Mouse (Mus musculus) CH12.LX (cell line): ENCODE data around the gene Ggact. TPM values are rescaled to one million over a fixed set of nuclear protein-coding genes. Genes with fewer than 3 reads are reported as not detected.
A peak's percentile ranks its signal among the peaks of the same experiment; 100 is the strongest.

Source experiments
- DNase-seq: peaks from one replicate; pipeline ENCODE4 v3.0.0-alpha.2; 2013; ENCODE audit errors: extremely low read depth
- H3K27ac ChIP-seq: 2 replicates; pipeline ENCODE4 v1.5.1; 2012; ENCODE audit warnings: low read depth, mild to moderate bottlenecking, control low read depth, moderate library complexity; ENCODE audit not compliant: insufficient read depth
- H3K27me3 ChIP-seq: replicated peaks from 2 replicates; pipeline ENCODE3; 2012; ENCODE audit warnings: inconsistent platforms
- H3K36me3 ChIP-seq, 2 experiments: replicated peaks in 1 of 2; 2 replicates each; pipeline versions ENCODE3 to v1.6.1; 2012; ENCODE audit warnings: inconsistent platforms in 1 of 2, low read length in 1 of 2, mild to moderate bottlenecking in 1 of 2, mixed read lengths in 1 of 2, moderate library complexity in 1 of 2; ENCODE audit not compliant: control insufficient read depth in 1 of 2, insufficient read depth in 1 of 2
- H3K4me1 ChIP-seq, 2 experiments: 2 replicates each; pipeline ENCODE4 v1.6.1; 2012; ENCODE audit warnings: inconsistent platforms in 1 of 2, moderate library complexity in 1 of 2; ENCODE audit not compliant: insufficient read depth in 2 of 2, control insufficient read depth in 1 of 2
- H3K4me2 ChIP-seq: 2 replicates; pipeline ENCODE4 v1.6.1; 2012; ENCODE audit warnings: low read depth, mild to moderate bottlenecking, control low read depth; ENCODE audit not compliant: poor library complexity, insufficient read depth, severe bottlenecking
- H3K4me3 ChIP-seq, 3 experiments: fragments of 150-350 bp in 1 of 3; sonication (generic) in 1 of 3; replicated peaks in 1 of 3; 2 replicates each; pipeline versions ENCODE3 to v1.5.1; 2011 to 2012; ENCODE audit warnings: low read depth in 2 of 3, low read length in 2 of 3, mild to moderate bottlenecking in 2 of 3, moderate library complexity in 2 of 3, control low read depth in 1 of 3, improper control_type of control experiment in 1 of 3, inconsistent platforms in 1 of 3, mixed read lengths in 1 of 3; ENCODE audit not compliant: poor library complexity in 1 of 3
- H3K79me2 ChIP-seq: replicated peaks from 2 replicates; pipeline ENCODE4 v1.6.1; 2012; ENCODE audit warnings: mild to moderate bottlenecking, moderate library complexity; ENCODE audit not compliant: control insufficient read depth, poor library complexity, insufficient read depth, severe bottlenecking; ENCODE audit errors: extremely low read depth
- H3K9ac ChIP-seq: 2 replicates; pipeline ENCODE4 v1.6.1; 2012; ENCODE audit warnings: low read depth, mild to moderate bottlenecking, control low read depth, moderate library complexity; ENCODE audit not compliant: insufficient read depth
- H3K9me3 ChIP-seq: replicated peaks from 2 replicates; pipeline ENCODE3; 2012; ENCODE audit warnings: low read length, inconsistent platforms, mixed read lengths
- BHLHE40 ChIP-seq: IDR thresholded peaks from 2 replicates; pipeline ENCODE4 v1.6.1; 2011; ENCODE audit warnings: mild to moderate bottlenecking, low read depth, low read length, improper control_type of control experiment
- CHD1 ChIP-seq: IDR thresholded peaks from 2 replicates; pipeline ENCODE4 v1.6.1; 2012; ENCODE audit warnings: low read depth, low read length, improper control_type of control experiment, inconsistent platforms
- CTCF ChIP-seq, 2 experiments: IDR thresholded peaks in 1 of 2; conservative IDR thresholded peaks in 1 of 2; 2 replicates each; pipeline ENCODE4 v1.5.1; 2011 to 2012; ENCODE audit warnings: low read depth in 2 of 2, low read length in 2 of 2, improper control_type of control experiment in 1 of 2, inconsistent platforms in 1 of 2, mild to moderate bottlenecking in 1 of 2, moderate library complexity in 1 of 2
- E2F4 ChIP-seq: IDR thresholded peaks from 2 replicates; pipeline ENCODE4 v1.6.1; 2011; ENCODE audit warnings: low read depth, low read length, improper control_type of control experiment; ENCODE audit not compliant: insufficient replicate concordance
- EP300 ChIP-seq: IDR thresholded peaks from 2 replicates; pipeline ENCODE4 v1.6.1; 2011; ENCODE audit warnings: low read length, improper control_type of control experiment
- ETS1 ChIP-seq: conservative IDR thresholded peaks from 2 replicates; pipeline ENCODE4 v1.6.1; 2012; ENCODE audit warnings: low read depth, mild to moderate bottlenecking, inconsistent platforms, low read length, improper control_type of control experiment, moderate library complexity
- HCFC1 ChIP-seq: IDR thresholded peaks from 2 replicates; pipeline ENCODE4 v1.6.1; 2012; ENCODE audit warnings: low read depth, mild to moderate bottlenecking, inconsistent platforms, low read length, improper control_type of control experiment
- IRF4 ChIP-seq: IDR thresholded peaks from 2 replicates; pipeline ENCODE4 v1.6.1; 2014; ENCODE audit warnings: low read depth, mild to moderate bottlenecking, inconsistent platforms, low read length, improper control_type of control experiment
- JUN ChIP-seq: IDR thresholded peaks from 2 replicates; pipeline ENCODE4 v1.6.1; 2011; ENCODE audit warnings: low read depth, mild to moderate bottlenecking, low read length, improper control_type of control experiment, moderate library complexity; ENCODE audit not compliant: insufficient read depth
- JUND ChIP-seq: conservative IDR thresholded peaks from 2 replicates; pipeline ENCODE4 v1.6.1; 2011; ENCODE audit warnings: low read depth, low read length, improper control_type of control experiment
- KAT2A ChIP-seq: IDR thresholded peaks from 2 replicates; pipeline ENCODE4 v1.6.1; 2012; ENCODE audit warnings: low read length, improper control_type of control experiment, inconsistent platforms; ENCODE audit not compliant: insufficient replicate concordance
- MXI1 ChIP-seq: IDR thresholded peaks from 2 replicates; pipeline ENCODE4 v1.6.1; 2011; ENCODE audit warnings: mild to moderate bottlenecking, low read depth, low read length, improper control_type of control experiment
- MYC ChIP-seq: IDR thresholded peaks from 2 replicates; pipeline ENCODE4 v1.6.1; 2011; ENCODE audit warnings: low read depth, mild to moderate bottlenecking, improper control_type of control experiment, low read length
- NELFE ChIP-seq: IDR thresholded peaks from 2 replicates; pipeline ENCODE4 v1.6.1; 2011; ENCODE audit warnings: low read depth, low read length, improper control_type of control experiment
- NRF1 ChIP-seq: IDR thresholded peaks from 2 replicates; pipeline ENCODE4 v1.6.1; 2014; ENCODE audit warnings: low read depth, mild to moderate bottlenecking, inconsistent platforms, low read length, improper control_type of control experiment, moderate library complexity
- POLR2A ChIP-seq: IDR thresholded peaks from 2 replicates; pipeline ENCODE4 v1.6.1; 2011; ENCODE audit warnings: low read depth, mild to moderate bottlenecking, improper control_type of control experiment, low read length
- RAD21 ChIP-seq: IDR thresholded peaks from 2 replicates; pipeline ENCODE4 v1.6.1; 2011; ENCODE audit warnings: low read depth, mild to moderate bottlenecking, low read length, improper control_type of control experiment, moderate library complexity
- RCOR1 ChIP-seq: conservative IDR thresholded peaks from 2 replicates; pipeline ENCODE4 v1.6.1; 2012; ENCODE audit warnings: low read depth, mild to moderate bottlenecking, inconsistent platforms, low read length, improper control_type of control experiment
- TCF12 ChIP-seq: IDR thresholded peaks from 2 replicates; pipeline ENCODE4 v1.6.1; 2014; ENCODE audit warnings: low read depth, mild to moderate bottlenecking, inconsistent platforms, low read length, improper control_type of control experiment
- USF2 ChIP-seq: conservative IDR thresholded peaks from 2 replicates; pipeline ENCODE4 v1.6.1; 2011; ENCODE audit warnings: low read depth, low read length, improper control_type of control experiment
- dilution Hi-C: fragments of 300-500 bp; cut with MboI; formaldehyde crosslinking; loops from 2 replicates; pipeline ENCODE4 v1.14.3; 2020; ENCODE audit warnings: low sequenced_read_pairs; ENCODE audit not compliant: extremely low pct_unique_long_range_greater_than_20kb, extremely low pct_ligation_motif_present
- in situ Hi-C: fragments of 300-500 bp; cut with MboI; formaldehyde crosslinking; loops from 3 replicates; pipeline ENCODE4 v1.14.3; 2019; ENCODE audit warnings: low sequenced_read_pairs, low pct_ligation_motif_present, low pct_unique_long_range_greater_than_20kb, mixed read lengths
- polyA plus RNA-seq: library from polyadenylated mRNA; unstranded; fragments of >175 nt; gene quantifications from 2 replicates; pipeline ENCODE4 v1.2.1, GENCODE M21; 2012; ENCODE audit warnings: low read depth; ENCODE audit not compliant: insufficient read length
- total RNA-seq, 2 experiments: library from RNA; depleted of rRNA; stranded (reverse); fragments of 300-350 nt in 1 of 2; fragments of >200 nt in 1 of 2; gene quantifications; 2 replicates each; pipeline ENCODE4 v1.2.3; 2012 to 2014

The Ggact gene
- total RNA-seq (2012; rRNA removed) (37.4 and 40.3 TPM in 2 replicates), total RNA-seq (2014; rRNA removed) (29.6 and 30.6 TPM in 2 replicates), polyA plus RNA-seq (31.7 and 33.8 TPM in 2 replicates)

DNA sequence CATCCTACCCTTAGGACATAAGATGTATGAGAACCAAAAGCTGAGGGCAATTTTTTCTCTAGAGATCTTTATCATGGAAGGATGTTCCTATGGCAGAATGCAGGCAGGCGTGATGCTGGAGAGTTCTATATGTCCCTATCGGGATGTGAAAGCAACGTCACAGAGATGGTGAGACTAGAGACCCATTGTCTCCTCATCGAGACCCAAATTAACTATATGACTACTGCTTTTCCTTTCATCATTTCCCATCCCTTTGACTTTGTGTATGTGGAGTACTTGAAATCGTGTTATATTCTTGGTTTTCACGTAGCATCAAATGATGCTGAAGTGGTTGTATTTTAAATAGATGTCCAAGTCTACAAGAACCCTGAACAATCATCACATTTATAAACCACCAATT, at the start of gene Ggact:
Gene Ggact, minus strand, starts transcription at position 101 of the 400 bp plus-strand sequence.
- peak within 1 kb of the TSS; percentile 97 for H3K4me2 ChIP-seq
- H3K36me3 ChIP-seq, result peaks cover 0 to 13% of the 10 kb centered on the region in 2 experiments
- dilution Hi-C loops, result no loop called here
- peak within 1 kb of the TSS; percentile 83 for H3K9ac ChIP-seq
- H3K9me3 ChIP-seq, result no peaks in the 10 kb centered on the region
- H3K79me2 ChIP-seq, result peaks cover 9% of the 10 kb centered on the region
- peak within 1 kb of the TSS; percentile 72 to 95 (median 81) for H3K4me3 ChIP-seq
- H3K4me1 ChIP-seq, result peaks cover 10 to 46% of the 10 kb centered on the region in 2 experiments; a peak in 3 of 4 replicates
- TF ChIP-seq IRF4 (no peak), NELFE (no peak), E2F4 (no peak), CTCF (conservative IDR thresholded peaks at IDR 0.05 in 1 of 2, IDR thresholded peaks at IDR 0.05 in 1 of 2; ENCODE audit: low read depth in 2 of 2, low read length in 2 of 2) (no peak), CHD1 (no peak), TCF12 (no peak), JUN (no peak), NRF1 (no peak), POLR2A (no peak), HCFC1 (no peak), EP300 (no peak), KAT2A (no peak), BHLHE40 (no peak), ETS1 (no peak), USF2 (no peak), MXI1 (no peak)
- no peaks in the 10 kb centered on the region for H3K27me3 ChIP-seq
- DNase-seq, result no peak
- 0 out of 2 replicates have a peak within 1 kb of the TSS, but pooled peaks have one; percentile 54 for H3K27ac ChIP-seq
- in situ Hi-C loops, result no loop called here

DNA sequence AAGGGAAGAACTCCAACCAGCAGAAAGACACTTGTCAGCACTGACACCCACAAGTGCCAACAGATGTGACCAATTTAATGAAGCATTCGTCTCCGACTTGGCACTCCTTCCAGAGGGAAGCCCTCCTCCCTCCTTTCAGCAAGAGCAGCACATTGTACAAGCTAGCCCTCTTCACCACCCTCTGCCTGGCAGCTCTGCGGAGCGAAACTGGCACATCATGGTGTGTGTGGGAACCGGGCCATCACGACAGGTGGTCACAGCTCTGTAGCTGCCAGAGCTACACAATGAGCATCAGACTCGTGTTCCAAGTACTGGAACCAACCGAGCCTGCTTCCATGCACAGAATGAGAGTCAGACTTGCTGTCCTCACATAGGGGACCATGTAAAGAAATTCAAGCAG, 44.4 kb upstream of the Ggact start:
- no peaks in the 10 kb centered on the region for H3K4me1 ChIP-seq
- dilution Hi-C loops (no loop called here), in situ Hi-C loops (loop anchor here (25.0 kb wide), 1 partner anchor 354 kb away; no protein-coding TSS in a partner anchor)
- no peaks in the 10 kb centered on the region for H3K27me3 ChIP-seq
- no peak overlapping the region for H3K4me2 ChIP-seq
- DNase-seq, result no peak
- no peak overlapping the region for H3K27ac ChIP-seq
- no peaks in the 10 kb centered on the region for H3K79me2 ChIP-seq
- H3K4me3 ChIP-seq, result no peak overlapping the region
- no peaks in the 10 kb centered on the region for H3K9me3 ChIP-seq
- TF ChIP-seq CTCF (conservative IDR thresholded peaks at IDR 0.05 in 1 of 2, IDR thresholded peaks at IDR 0.05 in 1 of 2; ENCODE audit: low read depth in 2 of 2, low read length in 2 of 2) (no peak), MYC (no peak), RAD21 (no peak), HCFC1 (no peak), RCOR1 (no peak), USF2 (no peak), E2F4 (no peak), MXI1 (no peak), POLR2A (no peak), JUND (no peak), EP300 (no peak)
- no peak overlapping the region for H3K9ac ChIP-seq
- no peaks in the 10 kb centered on the region for H3K36me3 ChIP-seq
